Mouse (Mus musculus) gastrocnemius, postnatal 4 days (tissue): ENCODE data around the gene Bmp6. TPM values are rescaled to one million over a fixed set of nuclear protein-coding genes. Genes with fewer than 3 reads are reported as not detected.

Experiments used
- DNase-seq, 2 experiments: peaks; one replicate each; pipeline ENCODE4 v3.0.0; 2021 to 2022; ENCODE audit warnings: low spot score in 2 of 2, mixed read lengths in 2 of 2
- total RNA-seq, 2 experiments: library from RNA; stranded (reverse); gene quantifications; 2 replicates each; pipeline ENCODE4 v1.2.3; 2021

Bmp6 gene
- total RNA-seq, 2 experiments from 2014 or later: 8.6 to 8.9 TPM

GRCm38 (mm10) chr13:38429671-38430070, 84.8 kb downstream of the Bmp6 start:
- DNase-seq: no peak

GRCm38 (mm10) chr13:38430075-38430474, 85.2 kb downstream of the Bmp6 start:
- DNase-seq: no peak

- DNase-seq: no peak
These were observed 89.9 kb downstream of the Bmp6 start for GRCm38 (mm10) chr13:38434831-38435230.

GRCm38 (mm10) chr13:38437930-38438329, 93.0 kb downstream of the Bmp6 start:
- DNase-seq: no peak

DNA sequence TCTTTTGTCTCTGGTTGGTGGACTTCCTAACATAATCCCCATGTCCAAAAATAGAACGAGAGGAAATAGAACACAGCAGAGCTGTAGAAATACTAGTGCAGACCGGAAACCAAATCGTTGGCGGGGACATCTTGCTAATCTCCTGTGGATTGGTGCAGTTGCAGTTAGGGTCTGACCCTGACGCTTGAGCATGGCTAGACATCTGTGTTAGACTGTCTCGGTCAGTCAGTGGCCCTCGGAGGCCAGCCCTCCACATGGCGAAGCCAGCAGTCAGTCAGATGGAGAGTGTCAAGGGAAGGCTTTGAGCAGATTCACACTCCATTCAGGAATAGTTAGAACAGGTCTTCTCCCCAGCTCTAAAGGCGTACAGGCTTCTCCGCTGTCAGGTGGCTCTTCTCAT, 95.3 kb downstream of the Bmp6 start:
- no peak for DNase-seq

DNA sequence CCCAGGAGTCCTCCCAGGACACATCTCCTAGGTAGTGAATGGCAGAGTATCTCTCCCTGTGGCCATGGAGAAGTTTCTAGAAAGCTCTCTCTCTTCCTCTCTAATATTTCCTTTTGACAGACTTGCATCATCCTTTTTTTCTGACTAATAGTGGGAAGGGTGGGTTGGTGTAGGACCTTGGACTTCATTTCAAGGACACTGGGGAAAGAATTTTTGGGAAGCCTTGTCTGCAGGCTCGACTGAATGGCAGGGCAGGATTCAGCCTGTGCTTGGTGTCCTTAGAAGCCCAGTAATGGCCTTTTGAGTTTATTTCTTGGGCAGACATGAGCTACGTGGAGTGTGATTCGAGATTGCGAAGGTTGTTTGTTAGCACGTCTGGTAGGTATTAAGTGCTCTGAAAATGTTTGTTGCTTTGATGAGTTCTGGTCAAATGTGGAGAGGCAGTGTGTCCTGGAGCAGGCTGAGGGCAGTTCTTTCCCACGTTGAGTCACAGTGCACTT, 103.7 kb downstream of the Bmp6 start:
- DNase-seq: no peak

- DNase-seq: no peak
These were observed 105.4 kb downstream of the Bmp6 start for GRCm38 (mm10) chr13:38450051-38450971.

- DNase-seq: no peak
These were observed 106.5 kb downstream of the Bmp6 start for GRCm38 (mm10) chr13:38451446-38451845.

GRCm38 (mm10) chr13:38463410-38463809, 118.5 kb downstream of the Bmp6 start:
- DNase-seq: no peak

- DNase-seq: no peak
These were observed 126.0 kb downstream of the Bmp6 start for GRCm38 (mm10) chr13:38470882-38471281.

GRCm38 (mm10) chr13:38472636-38473035, 127.7 kb downstream of the Bmp6 start:
- DNase-seq: no peak

- DNase-seq: no peak
These were observed 128.6 kb downstream of the Bmp6 start for GRCm38 (mm10) chr13:38473497-38473896.

GRCm38 (mm10) chr13:38476936-38477335, 132.0 kb downstream of the Bmp6 start:
- DNase-seq: peak in 1 of 2 experiments; percentile 25

DNA sequence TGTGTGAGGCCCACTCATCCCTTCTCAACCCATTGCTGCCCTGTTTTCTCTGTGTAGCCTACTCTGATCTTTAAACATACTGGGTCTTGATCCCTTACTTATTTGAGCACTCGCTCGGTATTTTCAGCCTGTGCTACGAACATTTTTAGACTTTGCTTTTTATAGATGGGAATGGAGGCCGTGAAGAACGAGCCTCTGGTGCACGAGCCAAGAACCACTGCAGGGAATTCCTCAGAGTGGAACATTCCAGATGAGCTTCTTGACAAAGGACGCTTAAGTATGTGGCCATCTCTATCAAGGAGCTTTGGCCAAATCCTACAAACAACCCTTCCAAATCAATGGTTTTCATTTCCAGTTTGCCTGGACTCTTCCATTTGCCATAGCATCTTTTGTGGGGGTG, 136.1 kb downstream of the Bmp6 start:
- DNase-seq: no peak

DNA sequence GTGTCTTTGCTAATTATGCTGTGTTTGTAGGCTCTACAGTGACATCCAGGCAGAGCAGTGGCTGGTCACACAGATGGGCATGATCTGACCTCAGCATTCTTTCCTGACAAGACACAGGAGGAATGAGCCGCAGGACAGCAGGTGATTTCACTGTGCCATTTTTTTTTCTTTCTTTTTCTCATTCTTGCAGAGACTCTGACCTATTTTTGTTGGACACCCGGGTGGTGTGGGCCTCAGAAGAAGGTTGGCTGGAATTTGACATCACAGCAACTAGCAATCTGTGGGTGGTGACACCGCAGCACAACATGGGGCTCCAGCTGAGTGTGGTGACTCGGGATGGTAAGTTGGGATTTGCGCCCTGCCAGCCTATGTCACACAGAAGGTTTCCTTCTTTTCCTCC, 139.8 kb downstream of the Bmp6 start:
- no peak for DNase-seq

GRCm38 (mm10) chr13:38486767-38487166, 141.9 kb downstream of the Bmp6 start:
- no peak for DNase-seq

DNA sequence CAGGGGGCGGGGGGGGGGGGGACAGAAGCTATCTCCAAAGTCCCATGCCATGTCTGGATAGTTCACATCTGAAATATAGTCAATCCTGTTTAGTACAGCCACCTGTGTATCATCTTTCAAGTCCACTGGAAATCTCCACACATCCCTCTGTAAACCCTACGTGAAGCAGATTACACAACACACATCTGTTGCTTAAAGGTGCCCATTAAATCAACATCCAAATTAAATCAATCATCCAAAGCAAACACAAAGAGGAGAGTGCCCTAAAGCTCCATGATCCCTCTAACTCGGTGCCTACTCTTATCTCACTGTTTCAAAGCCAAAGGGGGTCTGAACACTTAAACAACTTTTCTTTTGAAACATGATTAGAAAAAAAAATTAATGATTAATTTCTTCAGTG, 151.8 kb downstream of the Bmp6 start:
- DNase-seq: no peak

DNA sequence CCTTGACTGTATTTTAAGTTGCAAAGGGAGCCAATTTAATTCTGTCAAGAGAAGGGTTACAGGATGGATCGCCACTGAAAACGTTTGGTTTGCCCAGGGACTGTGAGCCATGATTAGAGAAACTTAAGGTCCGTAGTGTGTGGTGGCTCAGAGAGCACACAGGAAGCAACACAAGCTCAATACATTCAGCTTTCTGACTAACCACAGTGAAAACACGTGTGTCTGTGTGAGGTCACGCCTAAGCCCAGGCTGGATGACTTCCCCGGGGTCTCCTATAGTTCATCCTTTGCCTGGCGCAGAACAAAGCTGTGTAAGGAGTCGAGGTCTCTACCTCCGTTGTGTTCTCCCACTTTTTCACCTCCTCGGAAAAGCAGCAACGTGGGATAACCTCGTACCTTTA, 156.4 kb downstream of the Bmp6 start:
- no peak for DNase-seq

- DNase-seq: peak in 1 of 2 experiments; percentile 37
These were observed 158.4 kb downstream of the Bmp6 start for GRCm38 (mm10) chr13:38503137-38503849.

DNA sequence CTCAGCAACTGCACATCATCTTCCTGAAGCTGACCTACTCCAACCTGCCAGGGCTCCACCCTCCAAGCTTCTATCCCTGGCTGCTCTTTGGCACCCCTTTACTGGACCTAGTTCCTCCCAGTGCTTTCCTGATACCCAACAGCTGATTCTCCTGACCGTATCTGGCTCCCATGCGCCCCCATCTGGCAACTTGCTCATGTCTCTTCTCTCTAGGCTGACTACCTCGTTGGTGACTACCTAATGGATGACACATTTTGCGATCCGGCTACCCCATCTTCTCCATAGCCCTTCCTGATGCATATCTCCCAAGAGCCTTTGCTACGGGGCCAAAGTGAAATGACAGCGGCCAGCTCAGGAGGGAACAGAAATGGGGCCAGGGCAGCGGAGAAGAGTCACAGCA, 161.4 kb downstream of the Bmp6 start:
- DNase-seq: peak in 1 of 2 experiments; percentile 50

GRCm38 (mm10) chr13:38506936-38507335, 162.0 kb downstream of the Bmp6 start:
- no peak for DNase-seq

DNA sequence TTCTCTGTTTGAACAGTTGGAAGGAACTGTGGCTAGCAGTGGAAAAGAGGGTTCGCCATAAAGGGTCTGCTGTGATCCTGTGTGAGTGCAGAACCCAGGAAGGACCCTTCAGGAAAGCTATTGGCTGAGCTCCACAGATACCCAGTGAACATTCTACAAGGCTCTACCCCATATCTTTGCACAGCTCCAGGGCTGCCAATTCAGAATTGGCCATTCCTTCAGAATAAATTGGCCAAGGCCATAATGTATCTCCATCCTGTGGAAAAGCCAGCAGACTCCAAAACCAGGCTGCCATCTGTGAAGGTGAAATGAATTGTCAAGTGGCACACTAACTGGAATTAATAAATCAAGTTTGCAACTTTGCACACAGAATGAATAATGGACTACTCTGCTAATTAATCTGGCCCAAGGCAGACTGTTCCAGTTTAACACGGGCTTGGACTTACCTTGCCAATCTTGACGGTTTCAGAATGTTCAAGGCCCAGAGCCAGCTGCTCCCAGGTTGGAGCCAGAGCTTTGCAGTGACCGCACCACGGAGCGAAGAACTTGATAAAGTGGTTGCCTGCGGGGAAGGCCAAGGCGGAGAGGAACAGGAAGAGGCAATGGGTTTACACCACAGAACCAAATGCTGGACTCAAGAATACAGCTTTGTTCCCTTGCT, 164.9 kb downstream of the Bmp6 start:
- DNase-seq: no peak
